Mouse (Mus musculus) spleen, adult 2 months (tissue): ENCODE data around the gene Tfcp2. TPM values are rescaled to one million over a fixed set of nuclear protein-coding genes. Genes with fewer than 3 reads are reported as not detected.
"Not testable (repeated sequence)": the region's sequence is repeated elsewhere in the genome, so short reads cannot be mapped to it uniquely, and the experiment has no call there.

Source experiments
- DNase-seq, 2 experiments: peaks; one replicate each; pipeline versions ENCODE4 v3.0.0 to v3.0.0-alpha.2; 2012 to 2021; ENCODE audit warnings: low spot score in 2 of 2, low read depth in 1 of 2
- H3K27ac ChIP-seq: fragments of 200-500 bp; 2 replicates; pipeline ENCODE4 v1.5.1; 2012; ENCODE audit warnings: low read length, inconsistent platforms; ENCODE audit not compliant: insufficient read depth
- H3K27me3 ChIP-seq: fragments of 200-500 bp; 2 replicates; pipeline ENCODE4 v1.6.1; 2012; ENCODE audit warnings: mild to moderate bottlenecking, moderate library complexity, low read length, inconsistent platforms; ENCODE audit not compliant: control insufficient read depth, insufficient read depth
- H3K36me3 ChIP-seq: fragments of 200-500 bp; 2 replicates; pipeline ENCODE4 v1.6.1; 2012; ENCODE audit warnings: mild to moderate bottlenecking, low read length, inconsistent platforms; ENCODE audit not compliant: control insufficient read depth, insufficient read depth
- H3K4me1 ChIP-seq: fragments of 200-500 bp; 2 replicates; pipeline ENCODE4 v1.6.1; 2011; ENCODE audit warnings: inconsistent platforms; ENCODE audit not compliant: control insufficient read depth, insufficient read depth, insufficient read length
- H3K4me3 ChIP-seq: fragments of 200-500 bp; 2 replicates; pipeline ENCODE4 v1.5.1; 2011; ENCODE audit warnings: mild to moderate bottlenecking, inconsistent platforms; ENCODE audit not compliant: insufficient read depth, insufficient read length; ENCODE audit errors: extremely low read depth
- CTCF ChIP-seq: fragments of 200-500 bp; IDR thresholded peaks from 2 replicates; pipeline ENCODE4 v1.5.1; 2011; ENCODE audit warnings: mild to moderate bottlenecking, inconsistent platforms; ENCODE audit not compliant: insufficient read depth, insufficient read length, insufficient replicate concordance; ENCODE audit errors: extremely low read depth
- POLR2A ChIP-seq: fragments of 200-500 bp; IDR thresholded peaks from 2 replicates; pipeline ENCODE4 v1.6.1; 2011; ENCODE audit warnings: low read depth, low read length, inconsistent platforms
- WGBS: fragments of 180-500 bp; shearing (Covaris S2); methylation state at CpG from one replicate; pipeline ENCODE4 v1.1.7; 2018; 5-methylcytosine and 5-hydroxymethylcytosine counted together
- polyA plus RNA-seq: library from polyadenylated mRNA; depleted of rRNA; stranded (reverse); fragments of >200 nt; gene quantifications from 2 replicates; pipeline ENCODE4 v1.2.3, GENCODE M21; 2012

Gene Tfcp2
- polyA plus RNA-seq, 1 experiment: 3.8 TPM

GRCm38 (mm10) chr15:100556378-100556777, 4.6 kb upstream of the Tfcp2 start:
- Histone ChIP-seq H3K27me3 (no peaks in the 10 kb centered on the region), H3K4me1 (no peaks in the 10 kb centered on the region), H3K27ac (no peak overlapping the region), H3K36me3 (no peaks in the 10 kb centered on the region), H3K4me3 (no peak overlapping the region)
- 78% methylated on average over 9 of the region's 9 CpGs for WGBS
- DNase-seq: no peak
- no peak for TF ChIP-seq CTCF
- TF ChIP-seq POLR2A: no peak

- no peaks in the 10 kb centered on the region for H3K36me3 ChIP-seq
- TF ChIP-seq POLR2A: no peak
- no peak for TF ChIP-seq CTCF
- no peak overlapping the region for H3K4me3 ChIP-seq
- no peak for DNase-seq
- 78% methylated on average over 5 of the region's 5 CpGs for WGBS
- no peaks in the 10 kb centered on the region for H3K27me3 ChIP-seq
- H3K4me1 ChIP-seq: no peaks in the 10 kb centered on the region; the same call in 1 of the 2 replicates
- no peak overlapping the region for H3K27ac ChIP-seq
Measured at GRCm38 (mm10) chr15:100555965-100556364, 4.2 kb upstream of the Tfcp2 start.

- no peak overlapping the region for H3K4me3 ChIP-seq
- no peak for DNase-seq
Measured at GRCm38 (mm10) chr15:100550280-100550679, 1.5 kb downstream of the Tfcp2 start.

GRCm38 (mm10) chr15:100543651-100544030, 8.2 kb downstream of the Tfcp2 start:
- H3K27ac ChIP-seq, DNase-seq, H3K4me1 ChIP-seq, H3K4me3 ChIP-seq, H3K36me3 ChIP-seq, H3K27me3 ChIP-seq: not testable (repeated sequence)
- 75% methylated on average over 14 of the region's 14 CpGs for WGBS

More at GRCm38 (mm10) chr15:100550280-100550679, 1.5 kb downstream of the Tfcp2 start:
- H3K27ac ChIP-seq: no peak overlapping the region
- no peaks in the 10 kb centered on the region for H3K36me3 ChIP-seq
- no peaks in the 10 kb centered on the region; the same call in 1 of the 2 replicates for H3K4me1 ChIP-seq
- WGBS: 92% methylated on average over 4 of the region's 4 CpGs
- H3K27me3 ChIP-seq: no peaks in the 10 kb centered on the region
- TF ChIP-seq POLR2A (no peak), CTCF (no peak)

GRCm38 (mm10) chr15:100542876-100543650, 8.7 kb downstream of the Tfcp2 start:
- H3K27ac ChIP-seq, DNase-seq, H3K4me3 ChIP-seq, H3K4me1 ChIP-seq, H3K36me3 ChIP-seq, H3K27me3 ChIP-seq: not testable (repeated sequence)
- 86% methylated on average over 28 of the region's 28 CpGs for WGBS

GRCm38 (mm10) chr15:100541426-100541825, 10.4 kb downstream of the Tfcp2 start:
- H3K27ac ChIP-seq: no peak overlapping the region
- TF ChIP-seq CTCF: no peak
- TF ChIP-seq POLR2A: no peak
- WGBS: 76% methylated on average over 4 of the region's 4 CpGs

GRCm38 (mm10) chr15:100541001-100541400, 10.8 kb downstream of the Tfcp2 start:
- not testable (repeated sequence) for H3K27me3 ChIP-seq, H3K4me3 ChIP-seq, H3K27ac ChIP-seq, DNase-seq, H3K36me3 ChIP-seq, H3K4me1 ChIP-seq
- WGBS: 65% methylated on average over 1 of the region's 1 CpGs

More at GRCm38 (mm10) chr15:100541426-100541825, 10.4 kb downstream of the Tfcp2 start:
- Histone ChIP-seq H3K4me3 (no peak overlapping the region), H3K4me1 (no peaks in the 10 kb centered on the region), H3K27me3 (no peaks in the 10 kb centered on the region), H3K36me3 (no peaks in the 10 kb centered on the region)
- DNase-seq: no peak
